Mouse (Mus musculus) lung, postnatal 0 days (tissue): ENCODE results near the gene Engase. TPM values are rescaled to one million over a fixed set of nuclear protein-coding genes. Genes with fewer than 3 reads are reported as not detected.

Experiments
- ATAC-seq: fragments of 200-750 bp; cut with Nextera tagmentation; 2 replicates; pipeline ENCODE4 v1.8.0; 2017; ENCODE audit warnings: moderate library complexity
- DNase-seq: peaks from one replicate; pipeline ENCODE4 v3.0.0-alpha.2; 2016; ENCODE audit warnings: low spot score
- H3K27ac ChIP-seq: fragments of 300-500 bp; sonication (generic); 2 replicates; pipeline ENCODE4 v1.5.1; 2014; ENCODE audit warnings: antibody characterized with exemption, mild to moderate bottlenecking, low read length, mixed read lengths
- H3K27me3 ChIP-seq: fragments of 300-500 bp; sonication (generic); replicated peaks from 2 replicates; pipeline ENCODE4 v1.6.1; 2014; ENCODE audit warnings: low read length, mixed read lengths; ENCODE audit not compliant: insufficient read depth
- H3K36me3 ChIP-seq: fragments of 300-500 bp; sonication (generic); 2 replicates; pipeline ENCODE4 v1.6.1; 2014; ENCODE audit warnings: low read length, mixed read lengths; ENCODE audit not compliant: insufficient read depth
- H3K4me1 ChIP-seq: fragments of 300-500 bp; sonication (generic); 2 replicates; pipeline ENCODE4 v1.6.1; 2014; ENCODE audit warnings: antibody characterized with exemption, low read depth, low read length, mixed read lengths; ENCODE audit not compliant: insufficient read depth
- H3K4me2 ChIP-seq: fragments of 300-500 bp; sonication (generic); replicated peaks from 2 replicates; pipeline ENCODE4 v1.6.1; 2014; ENCODE audit warnings: low read depth, mild to moderate bottlenecking, low read length, moderate library complexity, mixed read lengths
- H3K4me3 ChIP-seq: fragments of 300-500 bp; sonication (generic); 2 replicates; pipeline ENCODE4 v1.5.1; 2014; ENCODE audit warnings: low read depth, low read length
- H3K9ac ChIP-seq: fragments of 300-500 bp; sonication (generic); replicated peaks from 2 replicates; pipeline ENCODE4 v1.6.1; 2014; ENCODE audit warnings: low read depth, mild to moderate bottlenecking
- H3K9me3 ChIP-seq: fragments of 300-500 bp; sonication (generic); 2 replicates; pipeline ENCODE4 v1.6.1; 2016; ENCODE audit warnings: low read length, mixed read lengths
- CTCF ChIP-seq: IDR thresholded peaks from 2 replicates; pipeline ENCODE4 v1.5.1; 2016; ENCODE audit warnings: antibody characterized with exemption, mild to moderate bottlenecking
- EP300 ChIP-seq: IDR thresholded peaks from 2 replicates; pipeline ENCODE4 v1.6.1; 2016; ENCODE audit warnings: antibody characterized with exemption, mild to moderate bottlenecking, control low read depth
- WGBS: fragments of 180-500 bp; shearing (Covaris S2); extraction: QIAGEN DNeasy Blood & Tissue Kit; methylation state at CpG from one replicate; pipeline ENCODE4 v1.1.7; 2014; 5-methylcytosine and 5-hydroxymethylcytosine counted together
- polyA plus RNA-seq: library from polyadenylated mRNA; unstranded; fragments of >200 nt; fragmentation: Nextera tagmentation; extraction: Ambion mirVana; gene quantifications from 2 replicates; pipeline ENCODE4 v1.2.1, GENCODE M21; 2015

Engase gene
- polyA plus RNA-seq, 1 experiment from 2014 or later, result 4.7 TPM

DNA sequence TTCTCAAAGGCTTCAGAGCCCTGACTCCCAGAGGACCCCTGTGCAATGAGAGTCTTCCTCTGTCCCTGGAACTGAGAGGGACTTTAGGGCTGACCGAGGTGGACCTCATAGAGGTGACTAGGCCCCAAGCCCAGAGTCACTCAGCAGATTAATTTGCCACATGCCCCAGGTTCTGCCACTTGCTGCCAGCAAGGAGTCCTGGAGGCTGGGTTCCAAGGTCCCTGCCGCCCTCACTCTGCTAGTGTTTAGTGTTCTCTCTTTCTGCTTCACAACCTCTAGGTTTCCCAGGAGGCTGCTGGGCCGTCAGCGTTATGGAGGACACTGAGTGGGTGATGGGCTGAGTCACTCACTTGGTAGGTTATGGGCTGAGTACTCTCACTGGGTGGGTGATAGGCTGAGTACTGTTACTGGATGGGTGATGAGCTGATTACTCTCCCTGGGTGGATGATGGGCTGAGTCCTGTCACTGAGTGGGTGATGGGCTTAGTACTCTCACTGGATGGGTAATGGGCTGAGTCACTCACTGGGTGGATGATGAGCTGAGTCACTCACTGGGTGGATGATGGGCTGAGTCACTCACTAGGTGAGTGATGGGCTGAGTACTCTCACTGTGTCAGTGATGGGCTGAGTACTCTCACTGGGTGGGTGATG, 47.0 kb downstream of the Engase start:
- H3K27me3 ChIP-seq, result no peaks in the 10 kb centered on the region
- WGBS, result 80% methylated on average over 4 of the region's 4 CpGs
- DNase-seq, result no peak
- H3K4me1 ChIP-seq, result no peaks in the 10 kb centered on the region
- TF ChIP-seq CTCF (no peak), EP300 (no peak)
- H3K27ac ChIP-seq, result no peak overlapping the region
- no peaks in the 10 kb centered on the region for H3K9me3 ChIP-seq
- no peaks in the 10 kb centered on the region for H3K36me3 ChIP-seq
- H3K4me3 ChIP-seq, result no peak overlapping the region
- H3K4me2 ChIP-seq, result no peak overlapping the region
- no peak overlapping the region for H3K9ac ChIP-seq
- no peak for ATAC-seq

DNA sequence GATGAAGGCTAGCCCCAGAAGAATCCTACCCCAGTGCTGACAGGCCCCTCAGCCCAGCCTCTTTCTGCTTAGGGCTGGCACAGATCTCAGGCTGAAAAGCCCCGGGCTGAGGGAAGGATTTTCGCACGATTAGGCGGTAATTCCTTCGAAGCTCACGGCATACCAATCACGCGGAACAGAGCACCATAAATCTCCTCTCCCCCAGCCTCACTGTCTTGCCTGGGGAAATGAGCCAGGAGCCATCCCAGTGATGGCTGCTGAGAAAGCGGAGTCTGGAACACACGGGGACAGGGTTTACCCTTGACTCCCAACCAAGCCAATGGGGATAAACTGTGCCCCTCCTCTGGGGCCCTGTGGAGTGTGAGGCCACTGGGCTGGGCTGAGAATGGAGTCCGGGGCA, 48.4 kb downstream of the Engase start:
- H3K27ac ChIP-seq, result no peak overlapping the region
- no peak overlapping the region for H3K4me3 ChIP-seq
- no peak overlapping the region for H3K9ac ChIP-seq
- H3K4me2 ChIP-seq, result no peak overlapping the region
- no peaks in the 10 kb centered on the region for H3K27me3 ChIP-seq
- TF ChIP-seq EP300 (no peak), CTCF (no peak)
- no peaks in the 10 kb centered on the region for H3K36me3 ChIP-seq
- WGBS, result 61% methylated on average over 11 of the region's 11 CpGs
- ATAC-seq (no peak), DNase-seq (no peak)
- no peaks in the 10 kb centered on the region for H3K4me1 ChIP-seq
- no peaks in the 10 kb centered on the region for H3K9me3 ChIP-seq

DNA sequence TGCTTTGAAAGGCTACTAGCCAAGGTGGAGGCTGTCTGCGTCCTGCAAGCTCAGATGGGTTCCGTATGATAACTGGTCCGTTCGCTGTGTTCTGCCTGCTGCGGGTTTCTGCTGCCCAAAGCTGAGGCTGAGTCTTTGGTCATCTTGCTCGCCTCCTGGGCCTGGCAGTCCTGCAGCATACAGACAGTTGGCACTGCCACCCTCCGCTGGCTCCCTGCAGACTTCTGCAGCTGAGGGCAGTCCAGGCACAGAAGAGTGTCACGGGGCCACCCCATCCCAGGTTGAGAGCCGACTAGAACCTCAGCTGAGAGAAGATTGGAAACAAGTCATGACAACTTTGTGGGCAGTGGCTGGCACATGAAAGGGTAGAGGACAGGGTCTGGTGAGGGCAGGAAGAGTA, 52.1 kb downstream of the Engase start:
- 86% methylated on average over 9 of the region's 9 CpGs for WGBS
- Histone ChIP-seq H3K4me1 (no peaks in the 10 kb centered on the region), H3K4me3 (no peak overlapping the region), H3K4me2 (no peak overlapping the region), H3K27ac (no peak overlapping the region), H3K9ac (no peak overlapping the region), H3K36me3 (no peaks in the 10 kb centered on the region), H3K9me3 (no peaks in the 10 kb centered on the region), H3K27me3 (no peaks in the 10 kb centered on the region)
- DNase-seq, result no peak
- no peak for ATAC-seq
- TF ChIP-seq CTCF, result no peak
- TF ChIP-seq EP300, result no peak

DNA sequence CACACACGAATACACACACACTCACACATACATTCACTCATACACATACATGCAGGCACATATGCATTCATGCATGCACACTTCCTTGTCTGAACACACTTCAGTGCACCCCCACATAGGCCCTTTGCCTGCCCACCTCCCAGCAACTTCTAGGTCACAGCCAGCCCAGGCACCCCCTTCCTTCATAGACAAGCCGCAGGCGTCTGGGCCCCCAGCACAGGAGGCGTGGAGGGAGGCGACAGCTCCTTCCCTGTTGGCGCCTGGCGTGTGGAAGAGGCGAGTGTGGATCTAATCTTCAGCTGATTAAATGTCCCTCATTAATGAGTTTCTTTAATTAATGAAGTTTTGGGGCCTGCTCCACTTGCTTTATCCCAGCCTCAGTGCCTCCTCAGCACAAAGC, 53.7 kb downstream of the Engase start:
- Histone ChIP-seq H3K4me3 (no peak overlapping the region), H3K27ac (no peak overlapping the region), H3K9me3 (no peaks in the 10 kb centered on the region), H3K4me2 (no peak overlapping the region), H3K9ac (no peak overlapping the region), H3K4me1 (no peaks in the 10 kb centered on the region), H3K36me3 (no peaks in the 10 kb centered on the region), H3K27me3 (no peaks in the 10 kb centered on the region)
- no peak for ATAC-seq
- TF ChIP-seq CTCF (no peak), EP300 (no peak)
- 72% methylated on average over 8 of the region's 8 CpGs for WGBS
- DNase-seq, result no peak

DNA sequence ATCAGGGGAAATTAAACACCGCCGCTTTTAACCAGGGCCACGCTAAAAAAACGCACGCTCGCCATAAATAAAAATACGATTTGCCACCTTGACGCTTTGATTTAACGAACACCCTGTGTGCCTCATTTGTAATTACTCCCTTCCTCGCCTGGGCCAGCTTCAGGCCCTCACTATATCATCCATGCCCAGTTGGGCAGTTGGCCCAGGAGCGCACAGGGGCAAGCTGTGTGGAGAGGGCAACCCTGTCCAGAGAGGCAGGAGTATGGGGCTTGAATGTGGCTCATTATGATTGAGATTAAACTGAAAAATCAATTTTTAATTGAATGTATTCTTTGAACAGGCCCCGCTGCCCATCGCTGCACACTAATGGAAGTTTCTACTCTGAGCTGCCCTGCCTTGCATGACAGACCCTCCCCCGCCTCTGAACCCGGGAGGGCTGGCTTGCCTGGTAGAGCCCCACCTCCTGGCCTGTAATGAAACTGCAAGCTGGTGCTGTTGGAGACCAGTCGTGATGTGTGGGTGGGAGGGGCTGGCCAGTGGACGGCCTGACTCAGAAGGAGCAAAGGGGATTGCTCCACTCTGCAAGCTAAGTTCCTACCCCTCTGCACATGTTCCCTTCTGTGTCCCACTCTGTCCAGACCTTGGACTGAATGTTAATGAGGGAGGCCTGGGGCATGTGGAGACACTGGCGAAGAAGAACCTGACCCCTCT, 57.9 kb downstream of the Engase start:
- Histone ChIP-seq H3K36me3 (no peaks in the 10 kb centered on the region), H3K27me3 (no peaks in the 10 kb centered on the region), H3K27ac (no peak overlapping the region), H3K4me2 (no peak overlapping the region), H3K9ac (no peak overlapping the region), H3K4me1 (no peaks in the 10 kb centered on the region), H3K4me3 (no peak overlapping the region), H3K9me3 (no peaks in the 10 kb centered on the region)
- WGBS, result 40% methylated on average over 18 of the region's 18 CpGs
- ATAC-seq, result no peak
- TF ChIP-seq EP300 (no peak), CTCF (peak; percentile 67)
- peak; percentile 47 for DNase-seq

DNA sequence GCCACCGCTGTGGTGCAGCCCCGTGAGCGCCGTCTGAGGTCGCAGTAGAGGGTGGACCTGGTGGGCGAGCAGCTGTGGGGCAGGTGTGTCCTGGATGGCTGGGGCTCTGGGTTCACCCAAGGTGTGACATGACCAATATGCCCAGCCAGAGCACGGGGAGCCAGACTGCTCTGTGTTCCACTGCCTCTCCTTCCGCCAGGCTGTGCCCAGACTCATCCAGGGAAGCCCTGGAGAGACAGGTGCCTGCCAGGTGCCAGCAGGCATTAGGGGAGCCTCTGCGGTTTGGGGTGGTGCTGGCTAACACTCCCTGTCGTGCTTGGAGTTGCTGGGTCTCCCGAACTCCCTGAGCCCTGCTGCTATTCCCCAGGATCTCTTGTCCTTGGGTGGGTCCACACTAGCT, 61.4 kb downstream of the Engase start:
- TF ChIP-seq EP300 (no peak), CTCF (no peak)
- Histone ChIP-seq H3K9ac (no peak overlapping the region), H3K9me3 (no peaks in the 10 kb centered on the region), H3K4me1 (no peaks in the 10 kb centered on the region), H3K36me3 (no peaks in the 10 kb centered on the region), H3K27ac (no peak overlapping the region), H3K4me3 (no peak overlapping the region), H3K27me3 (no peaks in the 10 kb centered on the region), H3K4me2 (no peak overlapping the region)
- DNase-seq (no peak), ATAC-seq (no peak)
- 86% methylated on average over 11 of the region's 11 CpGs for WGBS

Other genes starting within 250 kb of the Engase start
- 19.4 and 19.5 TPM in 2 replicates for gene Cyth1, start 228.2 kb upstream of the Engase start, polyA plus RNA-seq
- gene Usp36, start 186.6 kb upstream of the Engase start, polyA plus RNA-seq, result 10.5 and 11.8 TPM in 2 replicates
- gene Cep295nl, start 134.3 kb upstream of the Engase start, polyA plus RNA-seq, result 0.44 and 0.88 TPM in 2 replicates
- 105 and 107 TPM in 2 replicates for gene Timp2, start 121.1 kb upstream of the Engase start, polyA plus RNA-seq
- gene Lgals3bp, start 74.7 kb upstream of the Engase start, polyA plus RNA-seq, result 30.8 and 44.3 TPM in 2 replicates
- gene Cant1, start 57.7 kb upstream of the Engase start, polyA plus RNA-seq, result 21.3 and 22.5 TPM in 2 replicates
- gene C1qtnf1, start 48.6 kb upstream of the Engase start, polyA plus RNA-seq, result 7.2 and 9.1 TPM in 2 replicates